Mouse (Mus musculus): ENCODE measurements around the gene Fam207a. TPM values are rescaled to one million over a fixed set of nuclear protein-coding genes. Genes with fewer than 3 reads are reported as not detected.

Gene Fam207a
- 22.0 and 26.7 TPM in 2 replicates for polyA plus RNA-seq (2012; rRNA removed; ENCODE audit: low replicate concordance)

GRCm38 (mm10) chr10:77515385-77516348 is at the start of gene Fam207a:
TSS of gene Fam207a (minus strand) at chr10:77515785.

DNA sequence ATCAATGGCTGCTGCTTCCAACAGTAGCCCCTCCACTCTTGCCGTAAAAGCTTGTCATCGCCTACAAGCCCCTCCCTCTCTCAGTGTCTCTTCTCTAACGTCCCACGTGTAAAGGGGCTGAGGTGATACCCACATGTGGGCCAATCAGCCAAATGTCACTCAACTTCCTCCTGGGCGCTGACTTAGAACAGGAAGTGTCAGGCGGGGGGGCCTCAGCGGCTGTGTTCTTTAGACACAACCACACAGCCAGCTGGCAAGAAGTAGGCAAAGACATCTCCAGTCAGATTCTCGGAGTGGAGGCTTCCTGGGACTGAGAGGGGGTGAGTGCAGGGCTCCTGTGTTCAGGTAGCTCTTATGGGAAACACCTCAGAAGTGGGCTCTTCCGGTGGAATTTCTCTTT is 14.6 kb upstream of the Fam207a start, which contains the start of gene Itgb2:
TSS of gene Itgb2 (plus strand) at position 113 of the 400 bp plus-strand sequence.

Other genes starting within 250 kb of the Fam207a start
- 7.3 and 9.4 TPM in 2 replicates for gene Adarb1, start 97.5 kb downstream of the Fam207a start, polyA plus RNA-seq (2012; rRNA removed; ENCODE audit: low replicate concordance)
- 54.9 and 63.3 TPM in 2 replicates for gene Itgb2, start 14.5 kb upstream of the Fam207a start, polyA plus RNA-seq (2012; rRNA removed; ENCODE audit: low replicate concordance)
- gene Pttg1ip, start 65.9 kb upstream of the Fam207a start, polyA plus RNA-seq (2012; rRNA removed; ENCODE audit: low replicate concordance): 156 and 229 TPM in 2 replicates
- gene Sumo3, start 90.3 kb upstream of the Fam207a start, polyA plus RNA-seq (2012; rRNA removed; ENCODE audit: low replicate concordance): 136 and 145 TPM in 2 replicates
- gene Gm49325, start 90.4 kb upstream of the Fam207a start, polyA plus RNA-seq (2012; rRNA removed; ENCODE audit: low replicate concordance): not detected in 2 replicates
- 37.7 and 49.2 TPM in 2 replicates for gene Ube2g2, start 106.5 kb upstream of the Fam207a start, polyA plus RNA-seq (2012; rRNA removed; ENCODE audit: low replicate concordance)
- gene Tspear, start 170.8 kb upstream of the Fam207a start, polyA plus RNA-seq (2012; rRNA removed; ENCODE audit: low replicate concordance): 0.49 and 0.69 TPM in 2 replicates
- not detected in 2 replicates for gene Gm19402, start 175.0 kb upstream of the Fam207a start, polyA plus RNA-seq (2012; rRNA removed; ENCODE audit: low replicate concordance)
- not detected in 2 replicates for gene Gm9508, start 181.4 kb upstream of the Fam207a start, polyA plus RNA-seq (2012; rRNA removed; ENCODE audit: low replicate concordance)
- gene Gm10272, start 190.8 kb upstream of the Fam207a start, polyA plus RNA-seq (2012; rRNA removed; ENCODE audit: low replicate concordance): not detected in 2 replicates
- gene Gm10024, start 195.7 kb upstream of the Fam207a start, polyA plus RNA-seq (2012; rRNA removed; ENCODE audit: low replicate concordance): not detected in 2 replicates
- not detected in 2 replicates for gene Gm10142, start 200.0 kb upstream of the Fam207a start, polyA plus RNA-seq (2012; rRNA removed; ENCODE audit: low replicate concordance)
- gene Krtap12-1, start 204.8 kb upstream of the Fam207a start, polyA plus RNA-seq (2012; rRNA removed; ENCODE audit: low replicate concordance): not detected in 2 replicates
- not detected in 2 replicates for gene Gm10100, start 210.7 kb upstream of the Fam207a start, polyA plus RNA-seq (2012; rRNA removed; ENCODE audit: low replicate concordance)
- gene Gm18596, start 226.9 kb upstream of the Fam207a start, polyA plus RNA-seq (2012; rRNA removed; ENCODE audit: low replicate concordance): not detected in 2 replicates
- not detected in 2 replicates for gene Gm9736, start 235.6 kb upstream of the Fam207a start, polyA plus RNA-seq (2012; rRNA removed; ENCODE audit: low replicate concordance)
- not detected in 2 replicates for gene Gm3233, start 243.9 kb upstream of the Fam207a start, polyA plus RNA-seq (2012; rRNA removed; ENCODE audit: low replicate concordance)

Data from mammary gland, adult 2 months (tissue).